Mouse (Mus musculus) CH12.LX (cell line): Measurements from ENCODE around the gene Zc3h7b. TPM values are rescaled to one million over a fixed set of nuclear protein-coding genes. Genes with fewer than 3 reads are reported as not detected.
"Not testable (repeated sequence)": the region's sequence is repeated elsewhere in the genome, so short reads cannot be mapped to it uniquely, and the experiment has no call there.

ENCODE experiments used
- DNase-seq: peaks from one replicate; pipeline ENCODE4 v3.0.0-alpha.2; 2013; ENCODE audit errors: extremely low read depth
- H3K27ac ChIP-seq: 2 replicates; pipeline ENCODE4 v1.5.1; 2012; ENCODE audit warnings: low read depth, mild to moderate bottlenecking, control low read depth, moderate library complexity; ENCODE audit not compliant: insufficient read depth
- H3K27me3 ChIP-seq: replicated peaks from 2 replicates; pipeline ENCODE3; 2012; ENCODE audit warnings: inconsistent platforms
- H3K36me3 ChIP-seq, 2 experiments: replicated peaks in 1 of 2; 2 replicates each; pipeline versions ENCODE3 to v1.6.1; 2012; ENCODE audit warnings: inconsistent platforms in 1 of 2, low read length in 1 of 2, mild to moderate bottlenecking in 1 of 2, mixed read lengths in 1 of 2, moderate library complexity in 1 of 2; ENCODE audit not compliant: control insufficient read depth in 1 of 2, insufficient read depth in 1 of 2
- H3K4me1 ChIP-seq, 2 experiments: 2 replicates each; pipeline ENCODE4 v1.6.1; 2012; ENCODE audit warnings: inconsistent platforms in 1 of 2, moderate library complexity in 1 of 2; ENCODE audit not compliant: insufficient read depth in 2 of 2, control insufficient read depth in 1 of 2
- H3K4me2 ChIP-seq: 2 replicates; pipeline ENCODE4 v1.6.1; 2012; ENCODE audit warnings: low read depth, mild to moderate bottlenecking, control low read depth; ENCODE audit not compliant: poor library complexity, insufficient read depth, severe bottlenecking
- H3K4me3 ChIP-seq, 3 experiments: fragments of 150-350 bp in 1 of 3; sonication (generic) in 1 of 3; replicated peaks in 1 of 3; 2 replicates each; pipeline versions ENCODE3 to v1.5.1; 2011 to 2012; ENCODE audit warnings: low read depth in 2 of 3, low read length in 2 of 3, mild to moderate bottlenecking in 2 of 3, moderate library complexity in 2 of 3, control low read depth in 1 of 3, improper control_type of control experiment in 1 of 3, inconsistent platforms in 1 of 3, mixed read lengths in 1 of 3; ENCODE audit not compliant: poor library complexity in 1 of 3
- H3K79me2 ChIP-seq: replicated peaks from 2 replicates; pipeline ENCODE4 v1.6.1; 2012; ENCODE audit warnings: mild to moderate bottlenecking, moderate library complexity; ENCODE audit not compliant: control insufficient read depth, poor library complexity, insufficient read depth, severe bottlenecking; ENCODE audit errors: extremely low read depth
- H3K9ac ChIP-seq: 2 replicates; pipeline ENCODE4 v1.6.1; 2012; ENCODE audit warnings: low read depth, mild to moderate bottlenecking, control low read depth, moderate library complexity; ENCODE audit not compliant: insufficient read depth
- H3K9me3 ChIP-seq: replicated peaks from 2 replicates; pipeline ENCODE3; 2012; ENCODE audit warnings: low read length, inconsistent platforms, mixed read lengths
- CTCF ChIP-seq, 2 experiments: IDR thresholded peaks in 1 of 2; conservative IDR thresholded peaks in 1 of 2; 2 replicates each; pipeline ENCODE4 v1.5.1; 2011 to 2012; ENCODE audit warnings: low read depth in 2 of 2, low read length in 2 of 2, improper control_type of control experiment in 1 of 2, inconsistent platforms in 1 of 2, mild to moderate bottlenecking in 1 of 2, moderate library complexity in 1 of 2
- HCFC1 ChIP-seq: IDR thresholded peaks from 2 replicates; pipeline ENCODE4 v1.6.1; 2012; ENCODE audit warnings: low read depth, mild to moderate bottlenecking, inconsistent platforms, low read length, improper control_type of control experiment
- JUN ChIP-seq: IDR thresholded peaks from 2 replicates; pipeline ENCODE4 v1.6.1; 2011; ENCODE audit warnings: low read depth, mild to moderate bottlenecking, low read length, improper control_type of control experiment, moderate library complexity; ENCODE audit not compliant: insufficient read depth
- MAZ ChIP-seq: IDR thresholded peaks from 2 replicates; pipeline ENCODE4 v1.6.1; 2012; ENCODE audit warnings: low read depth, mild to moderate bottlenecking, inconsistent platforms, low read length, improper control_type of control experiment, moderate library complexity
- SIN3A ChIP-seq: IDR thresholded peaks from 2 replicates; pipeline ENCODE4 v1.6.1; 2012; ENCODE audit warnings: low read length, improper control_type of control experiment, inconsistent platforms
- SMC3 ChIP-seq: IDR thresholded peaks from 2 replicates; pipeline ENCODE4 v1.6.1; 2011; ENCODE audit warnings: low read depth, low read length, improper control_type of control experiment
- TCF12 ChIP-seq: IDR thresholded peaks from 2 replicates; pipeline ENCODE4 v1.6.1; 2014; ENCODE audit warnings: low read depth, mild to moderate bottlenecking, inconsistent platforms, low read length, improper control_type of control experiment
- UBTF ChIP-seq: IDR thresholded peaks from 2 replicates; pipeline ENCODE4 v1.6.1; 2012; ENCODE audit warnings: low read depth, mild to moderate bottlenecking, inconsistent platforms, low read length, improper control_type of control experiment, moderate library complexity
- ZMIZ1 ChIP-seq: IDR thresholded peaks from 2 replicates; pipeline ENCODE4 v1.6.1; 2012; ENCODE audit warnings: low read depth, mild to moderate bottlenecking, inconsistent platforms, low read length, improper control_type of control experiment
- ZNF384 ChIP-seq: IDR thresholded peaks from 2 replicates; pipeline ENCODE4 v1.6.1; 2012; ENCODE audit warnings: low read depth, low read length, improper control_type of control experiment, inconsistent platforms
- dilution Hi-C: fragments of 300-500 bp; cut with MboI; formaldehyde crosslinking; loops from 2 replicates; pipeline ENCODE4 v1.14.3; 2020; ENCODE audit warnings: low sequenced_read_pairs; ENCODE audit not compliant: extremely low pct_unique_long_range_greater_than_20kb, extremely low pct_ligation_motif_present
- in situ Hi-C: fragments of 300-500 bp; cut with MboI; formaldehyde crosslinking; loops from 3 replicates; pipeline ENCODE4 v1.14.3; 2019; ENCODE audit warnings: low sequenced_read_pairs, low pct_ligation_motif_present, low pct_unique_long_range_greater_than_20kb, mixed read lengths
- polyA plus RNA-seq: library from polyadenylated mRNA; unstranded; fragments of >175 nt; gene quantifications from 2 replicates; pipeline ENCODE4 v1.2.1, GENCODE M21; 2012; ENCODE audit warnings: low read depth; ENCODE audit not compliant: insufficient read length
- total RNA-seq, 2 experiments: library from RNA; depleted of rRNA; stranded (reverse); fragments of 300-350 nt in 1 of 2; fragments of >200 nt in 1 of 2; gene quantifications; 2 replicates each; pipeline ENCODE4 v1.2.3; 2012 to 2014

The Zc3h7b gene
- total and polyA plus RNA-seq, 3 experiments = 8.4 to 43.1 (median 19.7) TPM

DNA sequence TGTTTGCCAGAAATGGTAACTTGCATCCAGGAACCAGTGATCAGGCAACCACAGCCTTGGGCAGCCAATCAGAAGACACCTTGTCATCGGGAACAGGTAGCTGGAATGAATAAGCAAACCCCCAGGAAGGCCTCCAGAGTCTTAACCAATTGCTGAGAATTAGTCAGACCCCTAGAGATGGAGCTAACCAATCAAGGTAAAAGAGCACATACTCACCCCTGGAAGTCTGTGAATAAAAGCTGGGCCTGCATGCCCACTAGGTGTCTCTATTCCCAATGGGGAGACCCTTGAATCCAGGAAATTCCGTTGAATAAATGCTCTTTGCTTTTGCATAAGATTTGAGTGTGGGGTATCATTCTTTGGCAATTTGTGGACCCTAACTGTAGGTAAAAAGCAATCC is 4.9 kb upstream of the Zc3h7b start:
- H3K9ac ChIP-seq = no peak overlapping the region
- dilution Hi-C loops = no loop called here
- H3K79me2 ChIP-seq = no peaks in the 10 kb centered on the region
- no peak for DNase-seq
- in situ Hi-C loops = no loop called here
- no peaks in the 10 kb centered on the region for H3K36me3 ChIP-seq
- no peaks in the 10 kb centered on the region for H3K27me3 ChIP-seq
- H3K4me1 ChIP-seq = peaks cover 3 to 12% of the 10 kb centered on the region in 2 experiments; a peak in 3 of 4 replicates
- H3K4me2 ChIP-seq = no peak overlapping the region
- TF ChIP-seq CTCF (conservative IDR thresholded peaks at IDR 0.05 in 1 of 2, IDR thresholded peaks at IDR 0.05 in 1 of 2; ENCODE audit: low read depth in 2 of 2, low read length in 2 of 2) = peak in 1 of 2 experiments; percentile 27; a peak in 1 of 4 replicates
- no peak for TF ChIP-seq MAZ
- no peak overlapping the region for H3K4me3 ChIP-seq
- H3K9me3 ChIP-seq = no peaks in the 10 kb centered on the region
- H3K27ac ChIP-seq = no peak overlapping the region

DNA sequence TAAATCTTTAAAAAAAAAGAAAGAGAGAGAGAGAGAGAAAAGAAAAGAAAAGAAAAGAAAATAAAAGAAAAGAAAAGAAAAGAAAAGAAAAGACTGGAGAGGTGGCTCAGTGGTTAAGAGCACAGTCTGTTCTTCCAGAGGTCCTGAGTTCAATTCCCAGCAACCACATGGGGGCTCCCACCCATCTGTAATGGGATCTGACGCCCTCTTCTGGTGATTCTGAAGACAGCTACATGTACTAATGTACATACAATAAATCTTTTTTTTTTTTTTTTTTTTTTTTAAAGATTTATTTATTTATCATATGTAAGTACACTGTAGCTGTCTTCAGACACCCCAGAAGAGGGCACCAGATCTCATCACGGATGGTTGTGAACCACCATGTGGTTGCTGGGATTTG is 2.5 kb upstream of the Zc3h7b start:
- TF ChIP-seq ZNF384 (peak; percentile 32; the same call in 1 of the 2 replicates), CTCF (conservative IDR thresholded peaks at IDR 0.05 in 1 of 2, IDR thresholded peaks at IDR 0.05 in 1 of 2; ENCODE audit: low read depth in 2 of 2, low read length in 2 of 2) (peak in 1 of 2 experiments; percentile 52; a peak in 2 of 4 replicates)
- TF ChIP-seq, all 38 proteins: peak for 2; not testable (repeated sequence) for 36
- H3K79me2 ChIP-seq, H3K4me3 ChIP-seq, H3K36me3 ChIP-seq, DNase-seq, H3K9me3 ChIP-seq, dilution Hi-C loops, H3K27me3 ChIP-seq, H3K27ac ChIP-seq, H3K9ac ChIP-seq, H3K4me2 ChIP-seq, in situ Hi-C loops: not testable (repeated sequence)
- H3K4me1 ChIP-seq = peaks cover 7 to 14% of the 10 kb centered on the region in 2 experiments; a peak in 3 of 4 replicates

DNA sequence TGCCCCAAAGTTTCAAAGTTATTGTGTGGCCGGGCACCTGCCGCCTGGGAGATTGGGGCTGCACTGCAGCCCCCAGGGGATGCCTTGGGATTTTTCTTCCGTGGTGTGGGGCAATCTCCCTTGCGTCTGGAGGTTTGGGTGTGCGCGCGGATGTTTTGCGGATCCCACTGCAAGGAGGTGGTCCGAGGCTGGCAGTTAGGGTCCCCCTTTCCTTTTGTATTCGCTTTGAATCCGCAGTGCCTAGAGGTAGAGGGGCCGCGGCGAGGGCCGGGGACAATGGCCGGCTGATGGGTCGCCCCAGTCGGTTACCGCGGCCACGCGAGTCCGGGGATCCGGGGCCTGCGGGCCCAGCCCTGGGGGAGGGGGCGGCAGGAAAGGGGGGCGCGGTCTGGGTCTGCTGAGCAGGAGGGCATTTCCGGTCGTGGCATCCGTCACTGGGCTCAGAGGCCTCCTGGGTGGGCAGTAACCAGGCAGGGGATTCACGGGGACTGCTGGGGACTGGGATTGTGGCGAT is 801 bp downstream of the Zc3h7b start:
- no peaks in the 10 kb centered on the region for H3K27me3 ChIP-seq
- no peaks in the 10 kb centered on the region for H3K9me3 ChIP-seq
- H3K4me1 ChIP-seq = peaks cover 12 to 29% of the 10 kb centered on the region in 2 experiments; a peak in 3 of 4 replicates
- peak overlapping the region; percentile 69 to 79 (median 73) for H3K4me3 ChIP-seq
- H3K36me3 ChIP-seq = peaks cover 0 to 7% of the 10 kb centered on the region in 2 experiments
- in situ Hi-C loops (no loop called here), dilution Hi-C loops (no loop called here)
- H3K27ac ChIP-seq = no peak overlapping the region
- H3K4me2 ChIP-seq = peak overlapping the region; percentile 21; the same call in 1 of the 2 replicates
- peak overlapping the region; percentile 94 for H3K9ac ChIP-seq
- H3K79me2 ChIP-seq = peaks cover 22% of the 10 kb centered on the region
- TF ChIP-seq TCF12 (0 out of 2 replicates have a peak, but pooled peaks have one; percentile 23), HCFC1 (peak; percentile 54), SMC3 (no peak), ZMIZ1 (no peak), SIN3A (peak; percentile 30; the same call in 1 of the 2 replicates), UBTF (peak; percentile 100), JUN (no peak)
- no peak for DNase-seq
